Mouse (Mus musculus) lung, embryonic 15.5 days (tissue): ENCODE measurements around the gene Hid1. TPM values are rescaled to one million over a fixed set of nuclear protein-coding genes. Genes with fewer than 3 reads are reported as not detected.

ENCODE experiments used
- ATAC-seq: fragments of 200-750 bp; cut with Nextera tagmentation; 2 replicates; pipeline ENCODE4 v1.8.0; 2017; ENCODE audit warnings: moderate number of reproducible peaks, borderline replicate concordance; ENCODE audit not compliant: low FRiP score, low TSS enrichment; ENCODE audit errors: extremely low read depth
- H3K27ac ChIP-seq: fragments of 300-500 bp; sonication (generic); 2 replicates; pipeline ENCODE4 v1.5.1; 2015; ENCODE audit warnings: moderate library complexity, mild to moderate bottlenecking, inconsistent platforms
- H3K27me3 ChIP-seq: fragments of 300-500 bp; sonication (generic); 2 replicates; pipeline ENCODE4 v1.6.1; 2015; ENCODE audit warnings: inconsistent platforms
- H3K36me3 ChIP-seq: fragments of 300-500 bp; sonication (generic); 2 replicates; pipeline ENCODE4 v1.6.1; 2015; ENCODE audit warnings: inconsistent platforms
- H3K4me1 ChIP-seq: fragments of 300-500 bp; sonication (generic); 2 replicates; pipeline ENCODE4 v1.6.1; 2015; ENCODE audit warnings: inconsistent platforms
- H3K4me2 ChIP-seq: fragments of 300-500 bp; sonication (generic); 2 replicates; pipeline ENCODE4 v1.6.1; 2015; ENCODE audit warnings: inconsistent platforms, mild to moderate bottlenecking, moderate library complexity
- H3K4me3 ChIP-seq: fragments of 300-500 bp; sonication (generic); 2 replicates; pipeline ENCODE4 v1.5.1; 2015; ENCODE audit warnings: mild to moderate bottlenecking, inconsistent platforms
- H3K9ac ChIP-seq: fragments of 300-500 bp; sonication (generic); 2 replicates; pipeline ENCODE4 v1.6.1; 2015; ENCODE audit warnings: inconsistent platforms
- H3K9me3 ChIP-seq: fragments of 300-500 bp; sonication (generic); 2 replicates; pipeline ENCODE4 v1.6.1; 2016; ENCODE audit warnings: inconsistent platforms
- WGBS: fragments of 180-500 bp; shearing (Covaris S2); methylation state at CpG from one replicate; pipeline ENCODE4 v1.1.7; 2015; 5-methylcytosine and 5-hydroxymethylcytosine counted together
- polyA plus RNA-seq: library from polyadenylated mRNA; unstranded; fragments of >200 nt; fragmentation: Nextera tagmentation; extraction: Ambion mirVana; gene quantifications from 2 replicates; pipeline ENCODE4 v1.2.1, GENCODE M21; 2015

Hid1 gene
- polyA plus RNA-seq, 1 experiment from 2014 or later = 15.8 TPM

- Histone ChIP-seq H3K4me2 (no peak overlapping the region), H3K4me3 (no peak overlapping the region), H3K9ac (no peak overlapping the region), H3K27ac (no peak overlapping the region), H3K4me1 (peaks cover 7% of the 10 kb centered on the region), H3K27me3 (peaks cover 25% of the 10 kb centered on the region; the same call in 1 of the 2 replicates), H3K36me3 (no peaks in the 10 kb centered on the region), H3K9me3 (no peaks in the 10 kb centered on the region)
- 8% methylated on average over 8 of the region's 8 CpGs for WGBS
- no peak for ATAC-seq
Observed at GRCm38 (mm10) chr11:115354183-115354582, 13.4 kb downstream of the Hid1 start.

GRCm38 (mm10) chr11:115353375-115353774 lies 14.2 kb downstream of the Hid1 start:
- Histone ChIP-seq H3K4me3 (no peak overlapping the region), H3K4me2 (no peak overlapping the region), H3K4me1 (no peaks in the 10 kb centered on the region), H3K27ac (no peak overlapping the region), H3K36me3 (no peaks in the 10 kb centered on the region), H3K9ac (no peak overlapping the region), H3K9me3 (no peaks in the 10 kb centered on the region), H3K27me3 (peaks cover 25% of the 10 kb centered on the region; the same call in 1 of the 2 replicates)
- ATAC-seq = no peak
- WGBS = 80% methylated on average over 5 of the region's 5 CpGs

GRCm38 (mm10) chr11:115349976-115350375 lies 17.6 kb downstream of the Hid1 start:
- Histone ChIP-seq H3K4me1 (no peaks in the 10 kb centered on the region; the same call in 1 of the 2 replicates), H3K27ac (no peak overlapping the region), H3K4me3 (no peak overlapping the region), H3K4me2 (no peak overlapping the region), H3K27me3 (peaks cover 22% of the 10 kb centered on the region), H3K36me3 (no peaks in the 10 kb centered on the region), H3K9ac (no peak overlapping the region), H3K9me3 (no peaks in the 10 kb centered on the region)
- ATAC-seq = no peak
- WGBS = 14% methylated on average over 4 of the region's 4 CpGs

- H3K27ac ChIP-seq = no peak overlapping the region
- no peak overlapping the region for H3K4me2 ChIP-seq
- no peaks in the 10 kb centered on the region; the same call in 1 of the 2 replicates for H3K4me1 ChIP-seq
- 43% methylated on average over 17 of the region's 17 CpGs for WGBS
- no peaks in the 10 kb centered on the region for H3K36me3 ChIP-seq
- no peaks in the 10 kb centered on the region for H3K9me3 ChIP-seq
- H3K27me3 ChIP-seq = peaks cover 29% of the 10 kb centered on the region
- no peak overlapping the region for H3K4me3 ChIP-seq
- no peak for ATAC-seq
- no peak overlapping the region for H3K9ac ChIP-seq
Observed at GRCm38 (mm10) chr11:115348681-115349248, 18.8 kb downstream of the Hid1 start.

- Histone ChIP-seq H3K9ac (no peak overlapping the region), H3K27me3 (peaks cover 42% of the 10 kb centered on the region), H3K4me1 (no peaks in the 10 kb centered on the region; the same call in 1 of the 2 replicates), H3K4me3 (no peak overlapping the region), H3K4me2 (no peak overlapping the region), H3K36me3 (no peaks in the 10 kb centered on the region), H3K27ac (no peak overlapping the region), H3K9me3 (no peaks in the 10 kb centered on the region)
- WGBS = 16% methylated on average over 6 of the region's 7 CpGs
- ATAC-seq = no peak
Observed at GRCm38 (mm10) chr11:115345515-115345914, 22.0 kb downstream of the Hid1 start.

- WGBS = 9% methylated on average over 12 of the region's 12 CpGs
- Histone ChIP-seq H3K9me3 (no peaks in the 10 kb centered on the region), H3K4me2 (no peak overlapping the region)
Observed at GRCm38 (mm10) chr11:115344967-115345366, 22.6 kb downstream of the Hid1 start.

GRCm38 (mm10) chr11:115341866-115342265 lies 25.7 kb downstream of the Hid1 start:
- Histone ChIP-seq H3K4me2 (no peak overlapping the region), H3K9me3 (no peaks in the 10 kb centered on the region)

More at GRCm38 (mm10) chr11:115344967-115345366, 22.6 kb downstream of the Hid1 start:
- no peak overlapping the region for H3K9ac ChIP-seq
- H3K4me3 ChIP-seq = no peak overlapping the region
- no peak for ATAC-seq
- no peaks in the 10 kb centered on the region for H3K36me3 ChIP-seq
- no peak overlapping the region for H3K27ac ChIP-seq
- peaks cover 42% of the 10 kb centered on the region for H3K27me3 ChIP-seq
- no peaks in the 10 kb centered on the region; the same call in 1 of the 2 replicates for H3K4me1 ChIP-seq

GRCm38 (mm10) chr11:115341246-115341645 lies 26.3 kb downstream of the Hid1 start:
- Histone ChIP-seq H3K36me3 (no peaks in the 10 kb centered on the region), H3K27me3 (peaks cover 41% of the 10 kb centered on the region), H3K4me1 (no peaks in the 10 kb centered on the region), H3K9me3 (no peaks in the 10 kb centered on the region), H3K4me2 (no peak overlapping the region), H3K27ac (no peak overlapping the region), H3K9ac (no peak overlapping the region), H3K4me3 (no peak overlapping the region)
- no peak for ATAC-seq
- 49% methylated on average over 2 of the region's 2 CpGs for WGBS

More at GRCm38 (mm10) chr11:115341866-115342265, 25.7 kb downstream of the Hid1 start:
- Histone ChIP-seq H3K27me3 (peaks cover 39% of the 10 kb centered on the region), H3K9ac (no peak overlapping the region), H3K36me3 (no peaks in the 10 kb centered on the region), H3K4me3 (no peak overlapping the region), H3K27ac (no peak overlapping the region), H3K4me1 (no peaks in the 10 kb centered on the region; the same call in 1 of the 2 replicates)
- no peak for ATAC-seq
- 62% methylated on average over 6 of the region's 6 CpGs for WGBS

GRCm38 (mm10) chr11:115337826-115338225 lies 29.7 kb downstream of the Hid1 start:
- 52% methylated on average over 1 of the region's 1 CpGs for WGBS
- H3K4me1 ChIP-seq = no peaks in the 10 kb centered on the region
- H3K4me3 ChIP-seq = no peak overlapping the region
- H3K9me3 ChIP-seq = no peaks in the 10 kb centered on the region
- H3K4me2 ChIP-seq = no peak overlapping the region
- ATAC-seq = no peak
- H3K36me3 ChIP-seq = no peaks in the 10 kb centered on the region
- no peak overlapping the region for H3K27ac ChIP-seq
- peaks cover 51% of the 10 kb centered on the region for H3K27me3 ChIP-seq
- no peak overlapping the region for H3K9ac ChIP-seq

- Histone ChIP-seq H3K9me3 (no peaks in the 10 kb centered on the region), H3K36me3 (no peaks in the 10 kb centered on the region), H3K4me1 (no peaks in the 10 kb centered on the region), H3K27ac (no peak overlapping the region), H3K9ac (no peak overlapping the region), H3K4me3 (no peak overlapping the region), H3K4me2 (no peak overlapping the region), H3K27me3 (peaks cover 55% of the 10 kb centered on the region)
- 41% methylated on average over 3 of the region's 3 CpGs for WGBS
- no peak for ATAC-seq
Observed at GRCm38 (mm10) chr11:115337350-115337749, 30.2 kb downstream of the Hid1 start.

GRCm38 (mm10) chr11:115336115-115336514 lies 31.4 kb downstream of the Hid1 start:
- Histone ChIP-seq H3K9me3 (no peaks in the 10 kb centered on the region), H3K27me3 (peaks cover 57% of the 10 kb centered on the region), H3K9ac (no peak overlapping the region), H3K4me3 (no peak overlapping the region), H3K4me1 (no peaks in the 10 kb centered on the region), H3K36me3 (no peaks in the 10 kb centered on the region), H3K4me2 (no peak overlapping the region), H3K27ac (no peak overlapping the region)
- ATAC-seq = no peak
- WGBS = 17% methylated on average over 6 of the region's 6 CpGs

- H3K4me1 ChIP-seq = no peaks in the 10 kb centered on the region
- H3K4me3 ChIP-seq = no peak overlapping the region
- H3K27me3 ChIP-seq = peaks cover 58% of the 10 kb centered on the region
- 50% methylated on average over 12 of the region's 12 CpGs for WGBS
- ATAC-seq = no peak
- H3K9me3 ChIP-seq = no peaks in the 10 kb centered on the region
- no peak overlapping the region for H3K27ac ChIP-seq
- no peak overlapping the region for H3K4me2 ChIP-seq
- H3K36me3 ChIP-seq = no peaks in the 10 kb centered on the region
- no peak overlapping the region for H3K9ac ChIP-seq
Observed at GRCm38 (mm10) chr11:115335223-115335622, 32.3 kb downstream of the Hid1 start.
